In genomic region chr6:39241421-39241891, GRCm38 (mm10) we compare ENCODE assay signal across 8 mouse cellular contexts. TPM values are rescaled to one million over a fixed set of nuclear protein-coding genes. Genes with fewer than 3 reads are reported as not detected.
A peak's percentile ranks its signal among the peaks of the same experiment; 100 is the strongest.
DNase-seq lines count a peak whose midpoint lies in the region; ATAC-seq and TF ChIP-seq lines count a peak whose summit lies in the region.
"Had no signal": no experiment of that assay in that cellular context is flagged by ENCODE, and none has a peak within 500 bp of the region (broad histone marks: within the 10 kb centered on the region; RNA-seq: fewer than 3 reads in every experiment).

No protein-coding gene starts in this region.

- H3K27ac ChIP-seq in kidney, embryonic 16.5 days (ENCODE audit: low read length) = no peak overlapping the region
- H3K27ac ChIP-seq: liver, embryonic 12.5 days had no signal

- WGBS in kidney, embryonic 16.5 days = 61% methylated on average over 4 of the region's 4 CpGs
- 55% methylated on average over 4 of the region's 4 CpGs for WGBS in lung, adult 2 months

- no peak overlapping the region for H3K9ac ChIP-seq in kidney, embryonic 16.5 days (replicated peaks; ENCODE audit: low read length)
- H3K9ac ChIP-seq: liver, embryonic 12.5 days had no signal

- peaks cover 19% of the 10 kb centered on the region for H3K4me1 ChIP-seq in kidney, embryonic 16.5 days (ENCODE audit: insufficient read depth, low read length)
- H3K4me1 ChIP-seq in lung, adult 2 months (ENCODE audit: control insufficient read depth, insufficient read depth, low read length) = peaks cover 9% of the 10 kb centered on the region
- H3K4me1 ChIP-seq: liver, embryonic 12.5 days had no signal

- H3K9me3 ChIP-seq in kidney, embryonic 16.5 days (ENCODE audit: low read length) = no peaks in the 10 kb centered on the region
- H3K9me3 ChIP-seq: liver, embryonic 12.5 days had no signal

- H3K4me2 ChIP-seq in kidney, embryonic 16.5 days (replicated peaks; ENCODE audit: low read depth, low read length) = no peak overlapping the region
- H3K4me2 ChIP-seq: liver, embryonic 12.5 days had no signal

- H3K27me3 ChIP-seq in kidney, embryonic 16.5 days (ENCODE audit: insufficient read depth, low read length) = no peaks in the 10 kb centered on the region

- H3K36me3 ChIP-seq in kidney, embryonic 16.5 days (ENCODE audit: insufficient read depth, low read length) = no peaks in the 10 kb centered on the region
- H3K36me3 ChIP-seq: liver, embryonic 12.5 days had no signal

- intact Hi-C loops in left cerebral cortex, postnatal 25 days (cut with DNase I) = no loop called here

- DNase-seq in kidney, adult 9 months = peak; percentile 64
- DNase-seq in MN1 (ENCODE audit: low spot score) = peak; percentile 37
- DNase-seq in brain, embryonic 14.5 days (ENCODE audit: low read depth) = peak; percentile 31
- DNase-seq in left cerebral cortex, postnatal 25 days (ENCODE audit: low spot score in 2 of 2) = peak; percentile 41 to 76
- no peak for DNase-seq in lung, adult 2 months

- no peak overlapping the region for H3K4me3 ChIP-seq in kidney, embryonic 16.5 days (ENCODE audit: low read length)
- no peak overlapping the region for H3K4me3 ChIP-seq in lung, adult 2 months (replicated peaks; ENCODE audit: extremely low read depth, low read depth, low read length)
- H3K4me3 ChIP-seq: liver, embryonic 12.5 days had no signal

- no peak for TF ChIP-seq CTCF in brain, embryonic 14.5 days (IDR thresholded peaks at IDR 0.05; ENCODE audit: borderline replicate concordance, extremely low read depth, insufficient read depth, insufficient read length)
- no peak for TF ChIP-seq CTCF in lung, adult 2 months (IDR thresholded peaks at IDR 0.05; ENCODE audit: insufficient read depth, low read length)

- no peak for ATAC-seq in kidney, embryonic 16.5 days (ENCODE audit: low FRiP score, low TSS enrichment)
- ATAC-seq in monocyte, adult 5-6 weeks (replicated peaks; ENCODE audit: insufficient number of reproducible peaks, low FRiP score, low TSS enrichment, poor library complexity, severe bottlenecking) = no peak
- ATAC-seq: liver, embryonic 12.5 days had no signal

- no peak for TF ChIP-seq POLR2A in brain, embryonic 14.5 days (IDR thresholded peaks at IDR 0.05; ENCODE audit: borderline replicate concordance, extremely low read depth, insufficient read depth, insufficient read length, poor library complexity, severe bottlenecking)
- no peak for TF ChIP-seq POLR2A in lung, adult 2 months (IDR thresholded peaks at IDR 0.05; ENCODE audit: borderline replicate concordance, extremely low read depth, low read depth, low read length)

RNA-seq across cellular contexts. Expression of gene Kdm7a, which starts 34.9 kb away (rescaled TPM):
- 5.7 and 6.2 TPM in 2 replicates for polyA plus RNA-seq in kidney, embryonic 16.5 days (2015; fragmentation: Nextera tagmentation; extraction: Ambion mirVana)
- polyA plus RNA-seq in brain, embryonic 14.5 days (2012; rRNA removed) = 7.1 and 9.6 TPM in 2 replicates
- 10 to 100 TPM; 38.7 to 39.9 TPM for total RNA-seq in left cerebral cortex, postnatal 25 days (2021)
- 2.7 and 4.0 TPM in 2 replicates for polyA plus RNA-seq in lung, adult 2 months (2012; rRNA removed)
- total RNA-seq in monocyte, adult 5-6 weeks (2017) = 102 to 109 TPM (median 106 TPM) in 3 replicates
